Mouse (Mus musculus) left cerebral cortex, adult 8-10 months (tissue): ENCODE results near the gene Atr. TPM values are rescaled to one million over a fixed set of nuclear protein-coding genes. Genes with fewer than 3 reads are reported as not detected.
A peak's percentile ranks its signal among the peaks of the same experiment; 100 is the strongest.

Experiments used
- DNase-seq, 2 experiments: peaks; one replicate each; pipeline ENCODE4 v3.0.0; 2022; ENCODE audit warnings: low spot score in 2 of 2
- total RNA-seq, 4 experiments: library from RNA; stranded (reverse); gene quantifications; 2 replicates each; pipeline ENCODE4 v1.2.4; 2022

The Atr gene
- 10 to 100 TPM; 11.8 to 13.8 (median 13.0) TPM for total RNA-seq

GRCm38 (mm10) chr9:95857414-95858026, at the start of gene Atr:
Gene Atr, plus strand, starts transcription at chr9:95857597.
- DNase-seq, result peak; percentile 85 to 90

DNA sequence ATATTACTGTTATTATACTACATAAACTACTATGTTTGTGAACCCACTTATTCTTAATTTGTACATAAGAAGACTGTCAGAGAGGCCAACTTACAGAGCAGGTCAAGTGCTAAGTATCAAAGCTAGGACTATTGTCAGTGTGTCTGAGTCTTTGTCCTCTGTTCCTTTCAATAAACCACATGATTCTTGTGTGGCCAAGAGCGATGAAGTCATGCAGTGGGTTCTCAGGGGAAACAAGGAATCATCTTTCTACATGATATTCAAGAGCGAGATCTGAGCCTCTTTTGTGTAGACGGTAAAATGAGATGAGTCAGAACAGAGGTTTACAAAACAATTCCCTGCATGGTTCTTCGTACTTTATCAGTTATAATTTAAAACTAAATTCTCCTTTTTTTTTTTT, 47.8 kb upstream of the Atr start:
- no peak for DNase-seq

- no peak for DNase-seq
These were observed 45.6 kb upstream of the Atr start for GRCm38 (mm10) chr9:95811817-95812216.

DNA sequence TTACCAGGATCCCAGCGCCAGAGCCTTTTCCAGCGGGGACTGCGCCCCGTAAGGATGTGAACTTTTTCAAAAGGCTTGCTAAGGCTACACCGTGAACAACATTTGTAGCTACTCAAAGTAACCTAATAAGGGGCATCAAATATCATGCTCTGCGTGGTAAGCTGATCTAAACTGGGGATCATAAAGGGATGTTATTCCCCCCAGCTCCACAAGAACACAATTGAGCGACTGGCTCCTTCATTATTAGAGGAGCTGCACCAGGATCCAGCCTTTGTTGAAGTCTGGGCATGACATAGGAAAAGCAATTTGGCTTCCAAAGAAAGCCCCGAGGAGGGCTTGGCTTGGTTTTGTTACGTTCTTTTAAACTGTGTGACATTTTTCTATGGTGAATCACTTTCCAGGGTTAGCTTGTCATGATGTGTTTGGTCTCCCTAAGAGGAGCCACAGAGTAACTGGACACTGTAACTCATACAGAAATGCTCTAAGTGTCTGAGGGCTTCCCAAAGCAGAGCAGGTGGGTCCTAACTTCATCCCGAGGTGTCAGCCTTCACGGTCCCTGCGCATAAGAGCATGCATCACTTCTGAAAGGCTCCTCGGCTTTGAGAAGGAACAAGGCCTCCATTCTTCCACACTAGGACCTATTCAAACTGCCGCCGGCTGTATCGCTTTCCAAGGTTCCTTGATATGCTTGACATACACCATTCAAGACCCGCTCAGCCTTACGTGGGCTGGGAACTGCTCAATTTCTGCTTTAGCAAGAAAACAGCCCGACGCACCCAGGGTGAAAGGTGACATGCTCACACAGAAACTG, 43.5 kb upstream of the Atr start:
- DNase-seq, result no peak

DNA sequence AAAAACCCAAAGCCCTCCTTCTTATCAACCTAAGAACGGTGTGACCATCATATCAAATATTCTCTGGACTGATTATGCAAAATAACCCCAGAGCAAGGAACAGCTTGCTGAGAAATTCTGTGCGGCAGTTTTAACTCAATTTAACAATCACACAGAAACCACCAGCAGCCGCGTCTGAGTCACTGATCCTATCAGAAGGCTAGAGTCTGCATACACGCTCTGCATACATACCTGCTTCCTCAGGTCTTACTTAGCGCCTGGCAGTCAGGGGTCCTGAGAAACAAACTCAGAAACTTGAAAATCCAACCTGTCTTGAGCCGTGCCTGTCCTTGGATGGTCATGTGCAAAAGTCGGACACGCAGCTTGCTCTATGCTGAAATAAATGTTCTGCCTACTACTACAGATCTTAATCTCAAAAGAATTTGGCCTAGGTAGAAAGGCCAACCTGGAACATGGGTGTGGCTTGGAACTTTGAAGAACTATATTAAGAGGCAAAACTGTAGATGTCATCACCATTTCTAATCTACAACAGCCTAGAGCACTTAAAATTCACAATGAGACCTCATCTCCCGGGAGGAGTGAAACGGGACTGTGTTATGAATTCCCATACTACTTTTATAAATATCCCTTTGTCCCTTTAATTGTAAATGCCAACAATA, 42.3 kb upstream of the Atr start:
- DNase-seq, result no peak

DNA sequence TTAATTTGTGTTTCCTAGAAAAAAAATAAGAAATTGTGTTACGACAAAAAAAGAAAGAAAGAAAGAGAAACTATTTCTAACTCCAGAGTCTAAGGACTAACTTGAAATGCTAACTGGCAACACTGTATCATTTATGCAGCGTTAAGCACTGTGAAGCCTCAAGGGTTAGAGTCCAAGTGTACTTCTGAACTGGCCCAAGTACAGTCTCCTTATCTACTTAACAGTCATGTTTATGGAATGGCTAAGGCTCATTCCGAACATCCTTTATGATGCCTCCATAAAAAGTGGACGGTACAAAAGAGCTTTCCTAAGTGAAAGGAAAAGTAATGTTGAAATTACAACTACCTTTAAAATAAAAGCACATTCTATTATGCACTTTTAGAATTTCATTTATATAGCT, 41.7 kb upstream of the Atr start:
- no peak for DNase-seq

DNA sequence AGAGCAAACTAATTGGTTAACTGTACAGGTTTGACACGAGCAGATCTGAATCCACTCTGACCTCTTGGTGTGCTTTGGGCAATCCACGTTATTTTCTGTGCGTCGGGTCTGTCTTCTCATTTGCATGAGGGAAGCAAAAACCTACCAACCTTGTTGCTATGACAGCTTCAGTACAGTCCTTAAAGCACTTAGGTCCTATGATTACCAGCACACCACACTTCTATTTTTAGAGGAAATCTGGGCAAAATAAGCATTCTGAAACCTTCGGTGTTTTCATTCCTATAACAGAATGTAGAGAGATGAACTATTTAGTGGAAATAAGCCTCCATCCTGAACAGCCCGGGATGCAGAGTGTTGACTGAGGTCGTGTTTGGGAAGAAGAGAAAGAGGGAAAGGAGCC, 34.9 kb upstream of the Atr start:
- DNase-seq, result no peak

DNA sequence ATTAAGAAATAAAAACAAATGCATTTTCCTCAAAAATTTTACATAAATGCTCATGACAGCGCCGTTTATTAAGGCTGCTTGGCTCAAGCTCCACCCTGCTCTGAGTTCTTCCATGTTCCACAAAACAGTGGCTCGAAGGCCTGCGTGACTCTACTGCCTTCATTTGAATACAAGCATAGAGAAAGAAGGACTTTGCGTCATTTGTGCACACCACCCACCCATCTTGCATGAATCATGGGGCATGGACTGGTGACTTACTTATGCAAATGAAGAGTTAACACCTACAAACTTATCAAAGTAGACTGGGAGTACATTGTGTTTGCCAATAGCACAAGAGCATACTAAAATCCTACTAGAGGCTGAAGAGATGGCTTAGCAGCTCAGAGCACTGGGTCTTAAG, 29.8 kb upstream of the Atr start:
- peak in 1 of 2 experiments; percentile 50 for DNase-seq

DNA sequence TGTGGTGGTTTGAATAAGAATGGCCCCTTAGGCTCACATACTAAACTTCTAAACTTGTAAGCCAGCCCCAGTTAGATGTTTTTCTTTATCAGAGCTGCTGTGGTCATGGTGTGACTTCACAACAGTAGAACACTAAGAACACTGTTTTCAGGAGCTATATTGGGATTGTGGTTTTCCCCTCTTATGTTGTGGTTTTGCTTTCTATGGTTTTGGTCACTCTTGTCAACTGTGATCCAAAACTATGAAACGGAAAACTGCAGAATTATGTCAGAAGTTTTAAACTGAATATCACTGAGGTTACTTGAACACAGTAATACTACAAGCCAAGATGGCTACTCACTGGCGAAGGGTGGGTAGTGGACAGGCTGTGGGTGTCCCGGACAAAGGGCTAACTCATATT, 24.6 kb upstream of the Atr start:
- DNase-seq, result no peak

GRCm38 (mm10) chr9:95834799-95835198, 22.6 kb upstream of the Atr start:
- DNase-seq, result no peak

DNA sequence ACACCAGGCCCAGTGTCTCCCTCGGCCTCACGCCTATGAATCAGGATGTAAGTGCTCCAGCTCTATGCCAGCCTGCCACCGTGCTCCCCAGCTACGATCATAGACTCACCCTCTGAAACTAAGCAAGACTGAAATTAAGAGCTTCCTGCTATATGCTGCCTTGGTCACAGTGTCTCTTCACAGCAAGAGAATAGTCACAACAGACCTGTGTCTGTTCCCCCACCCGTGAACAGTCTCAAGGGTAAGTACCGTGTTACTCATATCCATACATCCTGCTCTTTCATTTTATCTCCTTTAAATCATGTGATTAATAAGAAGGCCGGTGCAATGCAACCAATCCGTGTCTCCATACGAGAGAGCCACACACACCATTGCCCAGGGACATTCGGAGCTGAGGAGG, 21.7 kb upstream of the Atr start:
- no peak for DNase-seq

DNA sequence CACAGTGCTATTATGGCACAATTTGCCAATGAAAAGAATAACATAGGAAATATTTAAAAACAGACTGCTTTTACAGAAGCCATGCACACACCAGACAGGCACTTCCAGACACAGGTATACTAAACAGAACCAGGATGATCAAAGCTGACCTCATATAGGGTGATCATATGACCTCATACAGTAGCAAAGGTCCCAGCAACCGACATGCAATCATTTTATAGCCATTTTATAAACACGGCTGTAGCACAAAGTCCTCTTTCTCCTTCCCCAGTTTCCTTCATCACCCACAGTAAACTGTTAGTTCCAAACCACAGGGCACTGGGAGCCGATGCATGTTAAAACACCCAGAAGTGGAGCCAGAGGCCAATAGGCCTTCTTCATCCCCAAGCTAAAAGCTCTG, 18.0 kb upstream of the Atr start:
- DNase-seq, result no peak

GRCm38 (mm10) chr9:95844825-95845460, 12.5 kb upstream of the Atr start, which contains the start of gene Pls1:
Gene Pls1, minus strand, starts transcription at chr9:95845311.
- DNase-seq, result peak; percentile 80 to 97

- no peak for DNase-seq
These were observed 11.7 kb upstream of the Atr start for GRCm38 (mm10) chr9:95845711-95846110.

DNA sequence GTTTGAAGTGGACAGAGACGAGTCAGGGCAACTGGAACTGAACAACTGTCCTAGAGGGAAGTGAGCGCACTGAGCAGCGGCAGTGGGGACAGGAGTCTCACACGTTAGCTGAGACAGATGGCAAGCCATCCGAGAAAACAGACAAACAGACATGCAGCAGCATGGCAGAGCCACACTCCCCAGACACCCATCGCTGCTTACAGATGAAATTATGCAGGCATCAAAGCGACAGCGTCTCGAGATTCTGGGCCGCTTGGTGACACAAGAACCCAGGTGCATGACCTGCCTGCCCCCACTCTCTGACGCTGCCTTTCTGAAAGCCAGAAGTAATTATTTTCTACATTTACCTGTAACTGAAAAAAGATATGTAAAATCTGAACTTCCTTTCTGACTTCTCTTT, 5.7 kb upstream of the Atr start:
- DNase-seq, result no peak

DNA sequence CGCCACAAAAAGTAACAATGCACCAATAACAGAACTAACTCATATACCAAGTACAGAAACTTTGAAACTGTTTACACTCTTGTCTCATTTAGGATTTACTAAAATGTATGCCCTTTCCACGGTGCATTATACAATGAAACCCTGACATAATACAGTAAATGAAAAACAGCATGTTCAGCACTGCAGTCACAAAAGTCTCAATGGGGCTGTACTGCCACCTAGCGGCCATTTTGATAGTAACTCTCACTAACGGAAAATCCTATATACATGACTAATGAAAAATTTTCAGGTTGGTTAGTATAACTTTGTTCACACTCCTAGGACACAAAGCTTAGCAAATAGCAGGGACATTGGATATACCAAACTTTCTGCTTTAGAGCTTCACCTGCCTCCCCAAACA, 4.5 kb upstream of the Atr start:
- peak in 1 of 2 experiments; percentile 63 for DNase-seq

- no peak for DNase-seq
These were observed 2.5 kb upstream of the Atr start for GRCm38 (mm10) chr9:95854891-95855290.

DNA sequence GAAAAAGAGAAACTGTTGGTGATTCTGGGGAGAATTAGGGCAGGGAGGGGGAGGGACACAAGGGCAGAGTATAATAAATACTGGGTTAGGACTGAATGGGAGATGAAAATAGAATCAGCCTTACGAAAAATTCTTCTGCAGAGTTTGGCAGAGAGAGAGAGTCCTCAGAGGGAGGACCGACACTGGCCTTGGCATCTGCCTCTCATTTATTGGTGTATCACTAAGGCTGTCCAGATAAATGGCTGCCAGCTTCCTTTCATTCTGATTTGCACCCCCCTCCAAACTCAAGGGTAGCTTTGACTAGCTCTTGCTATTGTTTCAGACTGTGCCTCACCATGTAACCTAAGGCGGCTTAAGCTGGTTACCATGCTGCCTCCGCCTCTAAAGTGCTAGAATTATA, 1.4 kb upstream of the Atr start:
- DNase-seq, result no peak

DNA sequence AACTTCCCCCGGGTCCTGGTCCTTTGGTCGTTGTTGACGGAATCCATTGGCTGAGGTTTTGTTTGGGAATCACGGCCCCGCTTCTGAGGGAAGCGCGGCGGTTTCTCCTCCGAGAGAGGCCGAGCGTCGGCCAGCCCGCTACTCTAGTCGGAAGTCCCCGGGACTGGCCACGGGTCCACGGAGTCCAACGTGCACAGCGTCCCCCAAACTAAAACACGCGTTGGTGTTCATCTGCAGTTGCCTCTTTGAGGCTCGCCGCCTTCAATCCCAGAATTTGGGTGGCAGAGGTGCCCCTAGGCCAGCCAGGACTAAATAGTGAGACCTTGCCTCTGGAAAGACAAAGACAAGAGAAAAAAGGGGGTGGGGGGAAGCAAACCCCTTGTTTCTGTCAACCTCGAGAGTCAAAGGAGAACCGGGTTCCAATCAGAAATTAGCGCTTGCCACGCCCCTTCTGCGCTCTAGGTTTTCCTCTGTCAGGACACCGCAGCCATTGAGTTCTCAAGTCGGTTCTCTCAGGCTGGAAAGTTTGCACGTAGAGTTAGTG, 702 bp downstream of the Atr start:
- DNase-seq, result peak in 1 of 2 experiments; percentile 28

DNA sequence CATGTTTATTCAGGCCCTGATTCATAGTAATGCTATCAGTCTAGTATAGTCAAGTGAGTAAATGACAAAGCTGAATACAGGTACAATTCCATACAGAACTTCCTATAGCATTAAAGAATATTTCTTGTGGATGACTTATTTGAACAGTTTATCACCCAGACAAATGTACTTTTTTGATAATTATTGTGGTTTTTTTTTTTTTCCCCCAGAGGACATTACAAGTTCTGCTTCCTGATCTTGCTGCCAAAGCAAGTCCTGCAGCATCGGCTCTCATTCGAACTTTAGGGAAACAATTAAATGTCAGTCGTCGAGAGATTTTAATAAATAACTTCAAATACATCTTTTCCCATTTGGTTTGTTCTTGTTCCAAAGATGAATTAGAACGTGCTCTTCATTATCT, 20.8 kb downstream of the Atr start:
- no peak for DNase-seq

DNA sequence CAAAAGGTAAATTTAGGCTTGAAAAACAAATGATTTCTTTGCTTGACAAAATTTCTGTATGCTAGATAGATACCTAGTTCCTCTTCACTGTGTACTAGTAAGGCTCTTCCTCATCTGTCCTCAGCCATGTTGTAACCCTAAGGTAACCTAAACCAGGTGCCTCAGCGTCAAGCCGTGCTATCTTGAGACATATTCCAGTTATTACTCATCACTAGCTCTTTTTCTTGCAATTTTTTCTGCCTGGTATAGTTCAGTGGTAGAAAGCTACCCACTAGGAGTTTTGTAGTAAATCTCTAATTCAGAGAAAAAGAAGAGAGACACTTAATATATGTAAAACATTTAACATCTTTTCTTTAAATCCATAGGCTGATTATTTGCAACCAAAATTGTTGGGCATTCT, 25.4 kb downstream of the Atr start:
- DNase-seq, result no peak

DNA sequence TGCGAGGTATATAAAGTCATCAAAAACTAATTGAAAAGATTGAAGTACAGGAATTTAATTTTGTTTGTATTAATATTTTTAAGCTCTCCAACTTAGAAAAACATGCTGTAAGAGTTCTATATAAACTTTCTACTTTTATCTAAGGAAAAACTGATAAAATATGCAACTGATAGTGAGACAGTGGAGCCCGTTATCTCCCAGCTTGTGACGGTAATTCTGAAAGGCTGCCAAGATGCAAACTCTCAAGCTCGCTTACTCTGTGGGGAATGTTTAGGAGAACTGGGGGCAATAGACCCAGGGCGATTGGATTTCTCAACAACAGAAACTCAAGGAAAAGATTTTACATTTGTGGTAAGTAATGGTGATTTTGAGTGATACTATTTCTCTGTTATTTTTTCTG, 40.0 kb downstream of the Atr start:
- DNase-seq, result no peak
